Mouse (Mus musculus) frontal cortex, postnatal 14 days (tissue): ENCODE results near the gene Tcstv1.
"Not testable (repeated sequence)": the region's sequence is repeated elsewhere in the genome, so short reads cannot be mapped to it uniquely, and the experiment has no call there.

ENCODE experiments used
- DNase-seq, 2 experiments: peaks; one replicate each; pipeline ENCODE4 v3.0.0; 2022; ENCODE audit warnings: low spot score in 2 of 2

The Tcstv1 gene

GRCm38 (mm10) chr13:119894685-119895084 lies at the start of gene Tcstv1:
TSS of gene Tcstv1 (minus strand) at chr13:119894785.
- DNase-seq: not testable (repeated sequence)

- not testable (repeated sequence) for DNase-seq
These were observed 34.6 kb upstream of the Tcstv1 start, which contains the start of gene Gm21761 for GRCm38 (mm10) chr13:119929172-119929571. TSS of gene Gm21761 (minus strand) at chr13:119929272.

GRCm38 (mm10) chr13:119924597-119925340 lies 30.2 kb upstream of the Tcstv1 start:
- not testable (repeated sequence) for DNase-seq

GRCm38 (mm10) chr13:119916966-119917722 lies 22.6 kb upstream of the Tcstv1 start:
- DNase-seq: not testable (repeated sequence)

- not testable (repeated sequence) for DNase-seq
These were observed 21.9 kb upstream of the Tcstv1 start for GRCm38 (mm10) chr13:119916449-119916848.

- DNase-seq: not testable (repeated sequence)
These were observed 4.0 kb upstream of the Tcstv1 start for GRCm38 (mm10) chr13:119898549-119898948.

GRCm38 (mm10) chr13:119886896-119887295 lies 7.7 kb downstream of the Tcstv1 start:
- not testable (repeated sequence) for DNase-seq

- DNase-seq: not testable (repeated sequence)
These were observed 30.1 kb downstream of the Tcstv1 start for GRCm38 (mm10) chr13:119864395-119864999.

GRCm38 (mm10) chr13:119862399-119862798 lies 32.2 kb downstream of the Tcstv1 start:
- DNase-seq: not testable (repeated sequence)
